Mouse (Mus musculus): Measurements from ENCODE around the gene Atp9a.

DNA sequence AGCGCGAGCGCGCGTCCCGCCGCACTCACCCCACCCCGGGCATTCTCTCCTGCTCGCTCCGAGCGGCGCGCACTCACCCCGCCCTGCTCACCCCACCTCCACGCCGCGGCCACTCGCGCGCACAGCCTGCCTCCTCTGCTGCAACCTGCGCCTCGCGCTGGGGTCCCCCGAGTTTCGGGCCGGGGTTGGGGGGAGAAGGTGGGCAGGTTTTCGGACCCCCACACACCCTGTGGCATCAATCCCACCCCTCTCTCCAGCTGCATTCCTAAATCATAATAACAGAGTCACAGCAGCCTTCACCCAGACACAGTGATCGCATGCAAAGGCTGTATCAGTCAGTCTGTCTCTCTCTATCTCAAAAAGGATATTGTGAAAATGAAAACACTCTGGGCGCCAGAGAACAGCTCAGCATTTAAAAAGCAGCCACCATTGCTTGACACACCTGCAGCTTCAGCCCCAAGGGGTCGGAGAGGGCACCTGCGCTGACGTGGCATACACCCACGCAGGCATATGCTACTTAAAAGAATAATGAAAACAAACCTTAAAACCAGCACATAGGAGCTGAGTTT lies at the start of gene Atp9a:
- TF ChIP-seq CTCF (IDR thresholded peaks at IDR 0.05), result no peak
- no peak for TF ChIP-seq EP300 (IDR thresholded peaks at IDR 0.05)
